In the genomic region with DNA sequence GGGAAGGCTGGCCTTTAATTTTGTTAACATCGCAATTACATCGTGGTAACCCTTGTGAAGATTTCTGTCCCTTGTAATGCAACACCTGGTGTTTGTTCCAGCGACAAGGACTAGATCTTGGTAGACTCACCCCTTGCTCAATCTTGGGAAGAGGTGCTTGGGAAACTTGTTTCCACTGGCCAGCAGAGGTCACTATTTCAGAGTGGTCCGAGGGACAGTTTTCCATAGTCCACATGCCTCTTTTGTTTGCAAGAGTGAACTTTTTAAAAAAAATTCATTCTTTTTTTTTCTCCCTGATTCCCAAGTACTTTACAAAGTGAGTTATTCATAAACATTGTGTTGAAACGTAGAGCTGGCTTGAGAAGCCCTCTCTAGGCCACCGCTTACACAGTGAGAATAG, we compare ENCODE assay signal across 8 mouse cellular contexts. TPM values are rescaled to one million over a fixed set of nuclear protein-coding genes. Genes with fewer than 3 reads are reported as not detected.
A peak's percentile ranks its signal among the peaks of the same experiment; 100 is the strongest.
DNase-seq lines count a peak whose midpoint lies in the region; ATAC-seq and TF ChIP-seq lines count a peak whose summit lies in the region.

No protein-coding gene starts in this region.

- TF ChIP-seq CTCF in kidney, postnatal 0 days (IDR thresholded peaks at IDR 0.05; ENCODE audit: low read depth), result peak; percentile 83

- H3K9me3 ChIP-seq in kidney, embryonic 15.5 days (replicated peaks), result no peaks in the 10 kb centered on the region
- H3K9me3 ChIP-seq in kidney, postnatal 0 days (replicated peaks; ENCODE audit: low read length), result no peaks in the 10 kb centered on the region

- H3K27ac ChIP-seq in kidney, embryonic 15.5 days, result no peak overlapping the region
- no peak overlapping the region for H3K27ac ChIP-seq in kidney, postnatal 0 days

- H3K36me3 ChIP-seq in kidney, embryonic 15.5 days, result peaks cover 11% of the 10 kb centered on the region
- H3K36me3 ChIP-seq in kidney, postnatal 0 days (ENCODE audit: insufficient read depth, low read length), result no peaks in the 10 kb centered on the region

- WGBS in kidney, embryonic 15.5 days, result 21% methylated on average over 6 of the region's 6 CpGs
- WGBS in kidney, postnatal 0 days, result 22% methylated on average over 6 of the region's 6 CpGs

- H3K4me2 ChIP-seq in kidney, embryonic 15.5 days, result no peak overlapping the region; the same call in 1 of the 2 replicates
- peak overlapping the region; percentile 42; the same call in 1 of the 2 replicates for H3K4me2 ChIP-seq in kidney, postnatal 0 days (ENCODE audit: low read length)

- H3K4me1 ChIP-seq in kidney, embryonic 15.5 days, result peaks cover 7% of the 10 kb centered on the region
- 0 out of 2 replicates have a peak, but pooled peaks cover 3% of the 10 kb centered on the region for H3K4me1 ChIP-seq in kidney, postnatal 0 days (replicated peaks; ENCODE audit: insufficient read depth, low read length)

- H3K27me3 ChIP-seq in kidney, embryonic 15.5 days, result peaks cover 16% of the 10 kb centered on the region
- no peaks in the 10 kb centered on the region for H3K27me3 ChIP-seq in kidney, postnatal 0 days (ENCODE audit: insufficient read depth, low read length)

- H3K9ac ChIP-seq in kidney, embryonic 15.5 days, result no peak overlapping the region
- no peak overlapping the region for H3K9ac ChIP-seq in kidney, postnatal 0 days (ENCODE audit: low read depth, low read length)

- no peak overlapping the region for H3K4me3 ChIP-seq in kidney, embryonic 15.5 days (replicated peaks)
- no peak overlapping the region for H3K4me3 ChIP-seq in kidney, postnatal 0 days (replicated peaks; ENCODE audit: low read depth, low read length)

- peak; percentile 25 for DNase-seq in kidney, adult 11 months
- DNase-seq in NIH3T3 (ENCODE audit: low read depth), result peak; percentile 92
- DNase-seq in embryo, embryonic 11.5 days (ENCODE audit: low read depth, low spot score), result peak; percentile 48
- peak; percentile 89 for DNase-seq in kidney, postnatal 0 days (ENCODE audit: low spot score)
- DNase-seq in lung, postnatal 36 days, result peak; percentile 50
- DNase-seq in spleen, postnatal 14 days (ENCODE audit: low spot score in 2 of 2), result no peak
- no peak for DNase-seq in B cell, adult 2 months

- ATAC-seq in kidney, embryonic 15.5 days (replicated peaks; ENCODE audit: low FRiP score), result no peak
- ATAC-seq in kidney, postnatal 0 days (replicated peaks; ENCODE audit: low FRiP score, low read depth), result no peak

RNA-seq across cellular contexts. Expression of a gene that starts 12.2 kb away (rescaled TPM):
- 5.0 and 6.4 TPM in 2 replicates for polyA plus RNA-seq in kidney, embryonic 15.5 days (2015; fragmentation: Nextera tagmentation; extraction: Ambion mirVana)
- 5.5 and 7.4 TPM in 2 replicates for polyA plus RNA-seq in kidney, postnatal 0 days (2015; fragmentation: Nextera tagmentation; extraction: Ambion mirVana)

RNA-seq across cellular contexts. Expression of a gene that starts 54.6 kb away (rescaled TPM):
- 37.5 and 38.1 TPM in 2 replicates for polyA plus RNA-seq in kidney, embryonic 15.5 days (2015; fragmentation: Nextera tagmentation; extraction: Ambion mirVana)
- polyA plus RNA-seq in kidney, postnatal 0 days (2015; fragmentation: Nextera tagmentation; extraction: Ambion mirVana), result 19.0 and 21.1 TPM in 2 replicates

Comparison
In these comparisons a context has a peak if more than half of its experiments do, and no peak if none do; other contexts are left out.
1. DNase-seq: peak in kidney, adult 11 months (single experiment), NIH3T3 (single experiment), embryo, embryonic 11.5 days (single experiment), kidney, postnatal 0 days (single experiment) and lung, postnatal 36 days (single experiment); none in spleen, postnatal 14 days (0 of 2) and B cell, adult 2 months (0 of 2).